Mouse (Mus musculus): ENCODE data around the gene Pomgnt1.

Pomgnt1 gene

GRCm38 (mm10) chr4:116123602-116124519 lies at the start of gene Pomgnt1, which contains the start of gene Rad54l:
Gene Pomgnt1 (plus strand): TSS chr4:116123840.
Gene Rad54l (minus strand): TSS chr4:116123690.
- peak; percentile 72 for DNase-seq

- DNase-seq, result no peak
Observed at GRCm38 (mm10) chr4:116074145-116074675, 49.4 kb upstream of the Pomgnt1 start.

GRCm38 (mm10) chr4:116074861-116075620 lies 48.6 kb upstream of the Pomgnt1 start, which contains the start of the genes Uqcrh and Lrrc41:
Gene Uqcrh (minus strand): TSS chr4:116075071.
Gene Lrrc41 (plus strand): TSS chr4:116075269.
- peak; percentile 94 for DNase-seq

DNA sequence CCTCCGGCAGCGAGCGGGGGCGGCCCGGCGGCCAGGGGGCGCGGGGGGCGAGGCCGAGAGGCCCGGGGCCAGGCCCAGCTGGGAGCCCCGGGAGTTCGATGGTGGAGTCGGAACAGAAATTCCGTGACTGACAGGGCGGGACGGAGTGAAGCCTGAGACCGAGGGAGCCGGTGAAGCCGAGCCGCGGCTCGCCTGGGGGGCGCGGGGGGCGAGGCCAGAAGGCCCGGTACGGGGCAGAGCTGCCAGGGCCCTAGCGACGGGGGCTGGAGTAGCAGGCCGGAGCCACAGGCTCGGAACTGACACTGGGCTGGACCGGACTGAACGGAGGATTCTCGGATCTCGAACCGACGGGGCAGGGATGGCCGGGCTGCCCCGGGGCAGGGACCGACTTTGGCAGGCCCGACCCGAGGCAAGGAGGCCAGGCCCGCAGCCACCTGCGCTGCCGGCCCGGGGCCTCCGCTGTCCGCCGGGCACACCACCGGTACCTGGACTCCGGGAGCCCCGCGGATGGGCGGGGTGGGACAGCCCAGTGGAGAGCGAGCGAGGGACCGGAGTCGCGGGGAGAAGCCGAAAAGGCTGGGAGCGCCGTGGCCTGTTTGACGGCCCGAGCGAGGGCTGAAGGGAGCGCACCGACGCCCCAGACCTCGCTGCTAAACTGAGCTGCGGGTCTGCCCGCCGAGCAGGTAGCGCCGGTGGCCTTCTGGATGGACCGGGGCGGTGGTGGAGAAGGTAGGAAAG lies 47.8 kb upstream of the Pomgnt1 start:
- DNase-seq, result peak; percentile 73

GRCm38 (mm10) chr4:116076369-116077231 lies 47.0 kb upstream of the Pomgnt1 start:
- DNase-seq, result no peak

DNA sequence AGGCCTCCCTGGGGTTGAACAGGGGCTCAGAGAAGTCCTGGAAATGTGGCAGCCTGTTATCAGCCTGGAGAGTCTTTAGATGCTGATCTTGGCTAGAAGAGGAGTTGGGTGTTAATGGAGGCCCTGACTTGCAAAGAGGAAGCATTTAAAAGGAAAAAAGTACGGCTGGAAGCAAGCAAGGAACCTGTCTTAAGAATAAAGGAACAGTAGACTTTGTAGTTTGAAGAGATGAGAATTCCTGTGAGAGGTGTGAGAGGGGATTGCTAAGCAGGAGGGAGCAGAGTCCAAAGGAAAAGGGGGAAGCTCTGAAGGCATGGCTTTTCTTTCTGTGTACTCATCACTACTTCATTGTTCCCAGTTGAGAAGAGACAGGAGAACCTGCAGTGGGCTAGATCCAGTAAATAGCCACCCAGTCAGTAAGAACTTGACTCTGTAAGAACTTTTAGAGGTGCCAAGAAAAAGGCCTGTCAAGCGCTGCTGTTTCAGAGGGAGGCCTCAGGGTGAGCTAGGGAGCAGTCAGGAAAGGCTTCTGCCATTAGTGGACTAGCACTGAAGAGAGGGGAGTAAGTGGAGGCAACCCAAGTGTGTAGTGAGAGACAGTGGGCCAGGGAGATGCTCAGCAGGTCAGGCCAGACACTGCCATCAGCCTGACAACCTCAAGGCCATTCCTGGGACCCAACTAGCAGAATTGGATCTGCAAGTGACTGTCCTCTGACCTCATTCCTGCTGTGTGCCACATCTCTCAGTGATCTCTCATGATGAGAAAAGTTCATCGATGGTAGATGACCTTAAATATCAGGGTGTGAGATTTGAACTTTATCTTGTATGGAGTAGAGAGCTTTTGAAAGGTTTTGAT lies 46.2 kb upstream of the Pomgnt1 start:
- DNase-seq, result no peak

GRCm38 (mm10) chr4:116088510-116089249 lies 35.0 kb upstream of the Pomgnt1 start:
- no peak for DNase-seq

- DNase-seq, result no peak
Observed at GRCm38 (mm10) chr4:116096291-116096690, 27.3 kb upstream of the Pomgnt1 start.

DNA sequence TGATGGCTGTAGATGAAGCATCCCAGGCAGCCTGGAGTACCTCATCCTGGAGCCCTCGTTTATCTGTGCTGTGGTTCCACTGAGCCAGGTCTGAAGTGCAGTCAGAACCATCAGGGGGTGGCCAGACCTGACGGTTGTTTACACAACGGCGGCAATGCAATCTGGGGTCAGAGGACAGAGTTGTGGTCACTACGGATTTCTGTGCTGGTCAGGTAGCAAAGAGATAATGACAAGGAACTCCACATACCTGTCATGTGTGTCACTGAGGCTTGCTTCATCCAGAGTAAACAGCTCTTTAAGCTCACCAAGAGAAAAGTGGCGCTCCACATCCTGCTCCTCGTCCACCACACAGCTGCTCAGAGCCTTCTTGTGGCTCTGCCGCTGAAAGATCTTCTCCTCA lies 26.4 kb upstream of the Pomgnt1 start:
- DNase-seq, result no peak

DNA sequence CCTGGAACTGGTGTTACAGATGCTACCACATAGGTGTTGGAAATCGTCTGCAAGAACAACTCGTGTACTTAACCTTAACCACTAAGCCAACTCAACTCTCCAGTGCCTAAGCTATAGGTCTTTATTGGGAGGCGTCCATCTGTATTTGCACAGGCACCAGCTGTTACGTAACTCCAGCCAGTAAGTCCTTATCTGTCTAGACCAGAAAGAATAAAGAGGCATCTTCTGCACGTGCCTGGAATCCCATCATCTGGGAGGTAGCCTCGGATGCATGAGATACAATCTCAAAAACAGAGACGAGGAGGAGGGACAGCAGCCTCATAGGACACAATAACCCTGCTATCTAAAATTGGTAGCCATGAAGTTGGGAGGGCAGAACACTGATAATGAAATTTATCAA lies 22.7 kb upstream of the Pomgnt1 start:
- DNase-seq, result no peak

GRCm38 (mm10) chr4:116105278-116105677 lies 18.4 kb upstream of the Pomgnt1 start:
- DNase-seq, result no peak

DNA sequence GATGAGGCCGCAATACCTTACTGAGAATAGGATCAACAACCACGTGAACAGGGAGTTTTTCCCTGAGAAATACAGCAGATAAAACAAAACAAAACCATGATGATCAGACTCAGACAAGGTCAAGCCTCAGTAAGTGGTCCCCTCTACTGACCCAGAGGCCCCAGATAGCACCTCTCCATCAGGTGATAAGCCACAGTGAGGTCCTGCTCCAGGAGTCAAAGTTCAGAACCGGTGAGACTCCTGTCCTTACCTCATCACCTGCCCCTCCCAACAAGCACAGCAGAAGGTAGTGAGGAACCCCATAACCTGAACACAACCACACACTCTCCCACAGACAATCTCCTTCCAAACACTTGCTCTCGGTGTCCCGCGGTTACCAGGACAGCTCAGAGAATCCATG lies 12.9 kb upstream of the Pomgnt1 start:
- no peak for DNase-seq

DNA sequence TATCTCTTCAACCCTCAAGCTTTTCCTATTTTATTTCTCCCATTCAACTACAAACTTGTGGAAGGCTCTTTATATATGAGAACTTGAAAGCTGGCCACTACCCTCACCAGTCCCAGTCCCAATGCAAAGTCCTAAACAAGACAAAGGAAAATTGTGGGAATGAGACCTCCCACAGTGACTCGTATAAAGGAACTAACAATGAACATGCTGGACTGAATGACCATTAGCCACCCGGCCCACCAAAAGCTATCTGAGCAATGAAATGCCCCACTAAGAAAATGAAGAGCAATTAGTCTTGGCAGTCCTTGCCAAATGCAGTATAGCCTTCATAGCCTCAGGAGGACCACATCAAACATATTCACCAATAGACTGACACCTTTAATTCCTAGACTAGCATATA lies 12.2 kb upstream of the Pomgnt1 start:
- no peak for DNase-seq

DNA sequence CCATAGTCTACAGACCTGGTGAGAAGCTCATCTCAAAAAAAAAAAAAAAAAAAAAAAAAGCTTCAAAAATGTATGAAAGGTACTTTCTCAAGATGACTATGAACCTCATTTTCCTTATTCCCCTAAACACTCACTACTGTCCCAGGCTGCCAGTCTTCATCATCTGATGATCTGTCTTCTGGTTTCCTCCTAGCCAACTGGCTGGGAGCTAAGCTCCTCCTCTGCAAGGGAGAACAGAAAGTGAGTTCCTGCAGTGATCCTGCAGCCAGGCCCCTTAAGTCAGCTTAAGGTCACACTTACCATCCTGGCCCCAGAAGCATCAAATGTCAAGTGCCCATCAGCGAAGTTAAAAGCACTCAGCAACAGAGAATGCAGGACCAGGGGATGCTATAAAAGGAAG lies 878 bp upstream of the Pomgnt1 start:
- DNase-seq, result no peak

DNA sequence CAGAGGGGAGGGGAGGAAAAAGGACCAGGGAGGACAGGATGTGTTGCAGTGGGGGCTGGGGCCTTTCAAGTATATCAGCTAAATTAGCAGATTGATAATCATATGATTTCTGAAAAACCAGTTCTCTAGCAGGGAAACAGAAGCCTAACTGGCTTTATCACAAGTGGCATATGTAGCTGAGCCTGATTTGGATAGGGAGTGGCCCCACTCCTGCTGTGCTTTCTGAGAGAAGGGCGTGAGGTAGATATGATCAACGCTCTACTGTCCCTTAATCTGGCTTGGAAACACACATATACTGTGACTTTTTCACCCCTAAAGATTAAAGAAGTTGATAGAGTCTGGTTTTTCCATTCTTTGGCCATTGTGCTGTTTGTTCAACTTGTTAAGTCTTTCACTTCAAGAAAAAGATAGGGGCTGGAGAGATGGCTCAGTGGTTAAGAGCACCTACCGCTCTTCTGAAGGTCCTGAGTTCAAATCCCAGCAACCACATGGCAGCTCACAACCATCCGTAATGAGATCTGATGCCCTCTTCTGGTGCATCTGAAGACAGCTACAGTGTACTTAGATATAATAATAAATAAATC lies 2.3 kb downstream of the Pomgnt1 start:
- DNase-seq, result no peak

DNA sequence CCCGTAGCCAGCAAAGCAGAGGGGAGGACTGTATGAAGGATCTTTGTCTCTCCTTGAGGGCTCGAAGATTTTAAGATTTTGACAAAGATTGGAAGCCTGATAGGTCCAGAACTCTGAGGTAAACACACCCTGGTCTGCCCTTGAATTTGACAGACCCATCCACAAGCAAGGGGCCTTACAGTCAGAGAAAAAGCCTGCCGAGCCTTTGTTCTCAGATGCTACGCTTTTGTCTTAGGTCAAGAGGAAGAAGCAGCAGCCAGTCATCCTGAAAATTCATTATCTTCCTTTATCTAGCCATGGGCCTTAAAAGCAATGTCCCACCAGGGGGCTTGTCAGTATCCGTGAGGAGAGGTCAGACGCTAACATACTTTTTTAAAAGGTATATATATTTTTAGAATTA lies 4.3 kb downstream of the Pomgnt1 start:
- DNase-seq, result no peak

DNA sequence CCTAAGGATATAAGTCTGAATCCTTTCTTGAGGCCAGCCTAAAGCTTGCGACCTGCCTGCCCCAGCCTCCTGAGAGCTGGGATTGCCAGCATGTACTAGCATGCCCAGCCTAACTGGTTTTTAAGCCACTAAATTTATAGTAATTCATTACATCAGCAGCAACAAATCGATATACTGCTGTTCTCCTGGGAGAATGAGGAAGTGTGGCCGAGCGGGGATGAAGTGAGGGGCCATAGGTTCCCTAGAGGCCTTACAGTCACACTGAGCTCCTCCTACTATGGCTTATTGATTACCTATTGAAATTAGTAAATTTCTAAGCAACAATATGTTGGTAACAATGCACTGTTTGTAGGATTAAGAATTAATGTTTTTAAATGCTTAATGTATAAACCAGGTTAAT lies 9.5 kb downstream of the Pomgnt1 start:
- DNase-seq, result no peak

GRCm38 (mm10) chr4:116134990-116135389 lies 11.3 kb downstream of the Pomgnt1 start:
- no peak for DNase-seq

DNA sequence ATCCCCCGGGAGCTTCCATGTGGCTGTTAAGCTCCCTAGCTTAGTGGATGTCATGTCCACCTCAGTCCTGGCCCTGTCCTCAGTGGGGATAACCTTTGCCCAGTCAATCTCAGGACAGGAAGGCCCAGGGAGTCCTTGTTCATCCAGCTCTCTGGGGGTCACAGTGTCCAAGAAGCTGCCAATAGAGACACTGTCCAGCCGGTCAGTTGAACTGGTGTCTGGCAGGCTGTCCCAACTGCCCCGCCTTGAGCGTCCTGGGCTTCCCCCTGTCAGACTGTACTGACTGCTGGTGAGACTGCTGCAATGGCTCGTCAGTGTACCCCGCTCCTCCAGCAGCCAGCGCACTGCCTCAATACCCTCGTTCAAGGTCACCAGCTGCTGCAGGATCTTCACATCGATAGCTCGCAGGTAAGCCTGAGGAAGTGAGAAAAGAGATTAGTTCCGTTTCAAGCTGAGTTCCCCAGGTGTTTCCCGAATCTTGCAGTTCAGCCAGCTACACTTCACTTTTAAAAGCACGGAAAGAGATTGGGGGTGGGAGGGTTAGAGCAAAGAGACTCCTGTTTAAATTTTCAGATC lies 13.9 kb downstream of the Pomgnt1 start:
- DNase-seq, result no peak

Measured in right cerebral cortex, postnatal 25 days (tissue).